Mouse (Mus musculus) kidney, postnatal 4 days (tissue): ENCODE results near the gene Acmsd.
"Not testable (repeated sequence)": the region's sequence is repeated elsewhere in the genome, so short reads cannot be mapped to it uniquely, and the experiment has no call there.

Experiments used
- DNase-seq, 2 experiments: peaks; one replicate each; pipeline ENCODE4 v3.0.0; 2021; ENCODE audit warnings: mixed read lengths in 2 of 2

The Acmsd gene

DNA sequence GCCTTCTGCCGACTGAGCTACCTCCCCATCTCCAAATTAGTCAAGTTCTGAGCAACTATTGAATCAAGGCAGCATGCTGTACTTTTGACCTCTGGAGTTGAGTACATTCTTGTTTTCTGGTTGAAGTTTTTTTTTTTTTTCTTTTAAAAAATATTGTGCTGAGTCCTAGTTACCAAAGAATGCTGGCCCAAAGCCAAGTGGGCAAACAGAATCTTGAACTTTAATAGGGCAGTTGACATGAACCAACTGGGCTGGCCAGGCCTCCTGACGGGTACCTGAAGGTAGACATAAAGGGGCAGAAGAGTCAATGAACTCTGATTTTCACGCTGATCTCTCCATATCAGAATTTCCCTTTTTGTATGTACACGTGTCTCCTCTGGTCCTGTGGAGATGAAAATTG, at the start of gene Acmsd:
Gene Acmsd, plus strand, starts transcription at position 318 of the 400 bp plus-strand sequence.
- DNase-seq, result peak; percentile 18 to 41

DNA sequence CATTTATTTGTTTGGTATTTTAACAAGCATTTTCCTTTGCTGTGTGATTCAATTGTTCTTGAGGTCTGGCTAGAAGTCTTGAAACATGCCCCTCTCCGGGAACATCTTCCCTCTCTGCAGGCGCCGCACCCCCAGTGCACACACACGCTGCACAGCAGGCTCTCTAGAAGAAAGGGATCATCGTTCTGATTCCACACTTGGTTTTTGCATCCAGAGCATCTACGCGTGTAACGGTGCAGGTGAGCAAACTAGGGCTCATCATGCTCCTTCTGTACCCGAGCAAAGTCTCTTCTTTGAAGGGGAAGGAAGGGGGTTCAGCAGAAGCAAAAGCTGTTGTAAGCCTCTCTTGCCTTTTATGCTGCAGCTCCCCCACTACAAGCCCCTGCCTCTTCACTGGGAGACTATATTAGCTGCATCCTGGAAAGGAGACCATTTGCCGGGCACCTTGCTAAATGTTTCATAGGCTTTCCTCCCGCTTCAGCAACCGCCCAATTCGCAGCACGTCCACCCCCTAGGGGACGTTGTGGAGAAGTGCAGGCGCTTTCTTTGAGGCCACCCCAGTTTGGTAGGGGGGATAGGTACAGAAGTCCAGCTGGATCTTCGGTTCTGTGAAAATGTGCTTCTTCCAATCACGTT, 49.6 kb upstream of the Acmsd start, which contains the start of gene Tmem163:
Gene Tmem163, minus strand, starts transcription at position 51 of the 636 bp plus-strand sequence.
- peak; percentile 46 to 67 for DNase-seq

DNA sequence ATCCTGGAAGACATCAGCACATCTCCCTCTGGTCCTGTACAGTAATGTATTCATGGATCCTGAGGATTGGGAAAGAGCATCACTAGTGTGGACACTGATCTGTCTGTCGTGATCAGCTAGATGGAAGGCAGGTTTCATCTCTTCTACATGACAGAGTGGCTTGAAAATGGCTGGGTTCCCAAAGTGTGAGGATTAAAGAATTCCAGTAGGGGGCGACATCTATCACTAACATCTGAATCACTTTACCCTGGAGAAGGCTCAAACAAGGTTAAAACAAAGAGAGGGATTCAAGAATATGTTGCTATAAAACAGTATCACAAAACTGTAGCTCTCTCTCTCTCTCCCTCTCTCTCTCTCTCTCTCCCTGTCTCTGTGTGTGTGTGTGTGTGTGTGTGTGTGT, 32.7 kb upstream of the Acmsd start:
- no peak for DNase-seq

DNA sequence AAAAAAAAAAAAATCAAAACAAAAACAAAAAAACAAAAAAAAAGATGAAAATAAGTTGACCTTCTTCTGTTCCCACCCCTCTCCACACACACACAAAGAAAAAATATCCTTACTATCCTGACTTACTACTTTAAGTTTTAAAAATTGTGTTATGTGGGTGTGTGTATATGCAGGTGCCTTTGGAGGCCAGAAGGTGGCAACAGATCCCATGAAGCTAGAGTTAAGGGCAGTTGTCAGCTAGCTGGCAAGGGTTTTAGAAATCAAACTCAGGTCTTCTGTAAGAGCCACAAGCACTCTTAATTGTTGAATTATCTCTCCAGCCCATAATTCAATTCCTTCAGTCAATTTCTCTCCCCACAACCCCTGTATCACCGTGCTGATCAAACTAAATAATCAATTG, 27.0 kb upstream of the Acmsd start:
- DNase-seq, result no peak

DNA sequence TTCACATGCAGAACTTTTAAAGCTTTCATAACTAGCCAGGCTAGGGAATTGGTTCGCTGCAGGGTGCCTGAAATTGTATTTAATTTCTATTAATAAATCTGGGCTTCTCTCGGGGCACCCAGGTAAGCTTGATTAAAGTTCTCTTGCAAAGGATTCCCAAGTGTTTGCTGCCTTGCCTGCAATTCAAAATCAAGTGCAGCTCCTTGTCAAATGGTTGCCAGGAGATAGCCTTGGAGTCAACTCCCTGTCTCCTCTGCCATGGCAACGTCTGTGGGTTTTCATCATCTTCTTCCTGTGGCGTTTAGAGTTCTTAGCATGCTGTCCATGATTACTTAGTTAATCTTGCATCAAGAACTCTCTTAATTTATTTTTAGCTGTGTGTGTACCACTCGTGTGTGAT, 22.9 kb upstream of the Acmsd start:
- DNase-seq, result no peak

DNA sequence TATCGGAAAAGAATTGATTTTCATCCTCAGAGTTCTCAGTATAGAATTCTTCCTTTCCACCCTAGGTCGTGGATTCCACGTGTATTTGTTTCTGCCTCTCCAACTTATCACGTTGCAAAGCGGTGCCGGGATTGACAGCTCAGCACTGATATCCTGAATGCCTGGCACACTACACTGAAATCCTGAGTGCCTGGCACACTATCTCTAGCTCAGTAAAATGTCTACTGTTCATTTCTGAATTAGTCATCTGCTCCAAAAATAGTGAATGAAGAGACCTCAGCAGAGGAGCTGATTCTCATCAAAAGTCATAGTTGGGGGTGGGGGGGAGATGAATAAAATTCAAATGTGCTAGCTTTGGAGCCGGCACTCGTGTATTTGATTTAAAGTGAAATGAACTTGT, 12.8 kb upstream of the Acmsd start:
- no peak for DNase-seq

DNA sequence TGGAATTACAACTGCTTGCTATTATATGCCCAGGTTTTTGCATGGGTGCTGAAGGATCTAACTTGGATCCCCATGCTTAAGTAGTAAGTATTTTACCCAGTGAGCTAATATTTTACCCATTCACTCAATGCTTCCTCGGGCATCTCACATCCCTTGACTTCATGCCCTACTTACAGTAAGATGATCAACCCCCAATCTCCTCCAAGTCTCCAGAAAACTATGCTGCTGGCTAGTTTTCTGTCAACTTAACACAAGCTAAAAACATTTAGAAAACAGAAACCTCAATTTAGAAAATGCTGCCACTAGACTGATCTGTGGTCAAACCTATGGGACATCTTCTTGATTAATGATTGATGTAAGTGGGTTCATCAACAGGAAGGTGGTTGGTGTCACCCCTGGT, 10.9 kb upstream of the Acmsd start:
- no peak for DNase-seq

DNA sequence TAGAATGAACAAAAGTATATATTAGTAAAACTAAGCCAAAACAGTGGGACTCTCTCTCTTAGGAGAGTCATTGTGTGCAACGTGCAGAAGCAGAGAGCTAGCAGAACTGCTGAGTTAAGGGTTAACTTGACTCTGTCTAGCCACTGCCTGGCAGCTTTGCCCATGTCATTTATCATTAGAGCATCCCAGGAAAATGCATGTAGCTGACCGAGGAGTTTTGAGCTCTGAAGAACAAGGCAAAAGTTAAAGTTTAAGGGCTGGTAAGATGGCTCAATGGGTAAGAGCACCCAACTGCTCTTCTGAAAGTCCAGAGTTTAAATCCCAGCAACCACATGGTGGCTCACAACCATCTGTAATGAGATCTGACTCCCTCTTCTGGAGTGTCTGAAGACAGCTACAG, 5.6 kb upstream of the Acmsd start:
- DNase-seq, result no peak

DNA sequence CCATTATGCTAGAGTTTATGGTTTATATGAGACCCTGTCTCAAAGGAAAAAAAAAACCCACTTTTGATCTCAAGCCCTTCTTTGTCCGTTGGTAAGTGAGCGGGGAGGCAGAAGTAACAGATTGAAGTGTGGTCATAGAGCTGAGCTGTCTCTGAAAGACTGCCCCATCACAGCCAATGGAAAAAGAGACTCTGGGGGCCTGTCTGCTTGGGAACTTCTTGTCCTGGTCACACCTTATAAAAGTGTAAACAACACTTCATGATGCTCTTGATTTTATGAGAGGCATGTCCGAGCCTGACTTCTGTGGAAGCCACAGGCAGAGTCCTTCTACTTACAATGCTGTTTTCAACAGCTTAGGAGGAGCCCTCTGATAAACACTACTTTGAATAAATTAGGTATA, 1.9 kb downstream of the Acmsd start:
- DNase-seq, result no peak

DNA sequence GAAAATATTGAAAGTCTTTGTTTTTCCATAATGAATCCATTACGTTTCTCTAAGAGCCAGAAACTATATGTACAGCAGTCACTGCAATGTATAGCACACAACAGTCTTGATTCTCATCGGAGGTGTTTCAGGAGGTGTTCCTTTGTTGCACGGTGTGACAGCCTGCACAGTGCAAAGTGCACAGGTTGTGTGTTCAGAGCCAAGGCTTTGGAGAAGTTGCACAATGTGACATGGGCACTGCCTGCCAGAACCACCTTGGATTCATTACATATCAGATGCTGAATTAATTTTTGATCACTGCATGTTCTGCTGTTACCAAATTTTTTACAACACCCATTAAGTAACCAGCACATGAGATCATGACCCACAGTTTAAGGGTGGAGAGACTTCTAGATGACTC, 3.2 kb downstream of the Acmsd start:
- DNase-seq, result no peak

DNA sequence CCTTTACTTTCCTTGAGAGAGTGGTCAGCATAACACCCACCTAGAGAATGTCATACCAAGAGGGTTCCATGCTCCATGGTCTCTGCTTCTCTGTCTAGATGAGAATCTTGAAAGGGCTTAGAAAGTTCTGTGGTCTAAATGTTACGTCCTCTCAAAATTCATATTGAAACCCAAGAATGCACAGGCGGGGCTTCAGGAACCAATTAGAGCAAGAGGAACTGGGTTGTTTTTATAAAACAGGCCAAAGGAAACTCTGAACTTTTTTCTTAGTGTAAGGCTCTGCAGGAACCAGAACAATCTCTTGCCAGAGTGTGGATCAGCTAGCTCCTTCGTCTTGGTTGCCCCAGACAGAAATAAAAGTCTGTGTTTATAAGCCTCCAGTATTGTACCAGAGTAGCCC, 3.6 kb downstream of the Acmsd start:
- DNase-seq, result no peak

DNA sequence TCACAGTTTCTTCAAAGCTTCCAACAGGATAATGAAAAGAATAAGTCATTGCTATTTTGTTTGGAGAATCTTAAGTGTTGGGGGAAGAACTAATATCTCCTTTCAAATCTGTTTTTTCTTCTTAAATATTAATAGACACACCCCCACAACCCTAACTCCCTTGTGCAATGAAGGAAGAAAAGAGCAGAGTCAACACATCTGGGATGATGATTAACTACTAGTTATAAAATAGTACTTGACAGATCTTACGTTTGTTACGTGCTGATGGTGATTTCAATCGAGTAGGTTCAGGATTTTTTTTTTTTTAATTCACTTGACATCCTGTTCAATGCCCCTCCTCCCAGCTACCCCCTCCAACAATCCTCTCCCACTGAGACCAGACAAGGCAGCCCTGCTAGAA, 6.1 kb downstream of the Acmsd start:
- DNase-seq, result no peak

DNA sequence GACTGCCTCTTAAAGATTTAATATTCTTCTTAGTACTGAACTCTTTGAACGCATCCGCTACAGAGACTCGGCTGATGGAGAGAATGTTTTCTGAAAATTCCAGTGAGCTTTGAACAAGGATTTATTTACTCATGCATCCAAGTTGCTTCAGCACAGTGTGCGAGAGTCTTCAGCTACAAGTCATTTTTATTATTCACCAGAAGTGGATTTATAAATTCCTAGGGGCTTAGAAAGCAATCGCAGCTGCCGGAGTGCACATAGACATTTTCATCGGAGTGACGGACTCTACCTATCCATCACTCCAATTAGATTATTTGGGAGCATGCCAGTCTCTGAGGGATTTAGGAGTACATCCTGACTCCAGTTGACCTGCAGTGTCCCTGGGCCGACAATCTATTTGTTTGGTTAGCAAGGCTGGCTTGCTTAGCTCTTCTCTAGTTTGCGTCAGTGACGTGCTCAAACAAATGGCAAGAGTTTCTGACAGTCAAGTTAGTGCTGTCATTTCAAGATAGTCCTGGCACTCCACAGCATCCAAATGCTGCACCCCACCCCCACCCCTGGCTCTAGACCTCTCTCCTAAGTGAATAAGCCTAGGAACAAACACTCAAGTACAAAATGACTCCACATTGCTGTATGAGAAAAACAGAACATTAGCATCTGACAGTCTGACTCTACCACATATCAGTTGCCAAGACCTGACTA, 21.3 kb downstream of the Acmsd start:
- DNase-seq, result peak in 1 of 2 experiments; percentile 10

DNA sequence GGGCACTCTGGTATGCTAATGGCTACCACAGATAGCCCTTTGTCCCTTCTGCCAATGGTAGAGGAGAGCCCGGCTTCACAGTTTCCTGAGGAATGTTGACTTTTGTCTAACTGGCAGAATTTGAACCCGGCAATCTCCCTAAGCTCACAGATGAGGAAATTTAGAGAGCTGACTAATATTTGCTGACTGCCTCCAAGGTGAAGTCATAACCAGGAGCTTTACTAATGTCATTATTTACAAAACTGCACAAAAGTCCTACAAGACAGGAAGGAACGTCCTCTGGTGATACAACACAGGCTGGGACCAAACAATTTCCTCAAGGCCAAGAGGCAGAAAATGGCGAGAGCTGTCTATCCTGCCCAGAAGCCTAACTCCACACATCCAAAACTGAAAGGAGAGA, 26.6 kb downstream of the Acmsd start:
- no peak for DNase-seq

DNA sequence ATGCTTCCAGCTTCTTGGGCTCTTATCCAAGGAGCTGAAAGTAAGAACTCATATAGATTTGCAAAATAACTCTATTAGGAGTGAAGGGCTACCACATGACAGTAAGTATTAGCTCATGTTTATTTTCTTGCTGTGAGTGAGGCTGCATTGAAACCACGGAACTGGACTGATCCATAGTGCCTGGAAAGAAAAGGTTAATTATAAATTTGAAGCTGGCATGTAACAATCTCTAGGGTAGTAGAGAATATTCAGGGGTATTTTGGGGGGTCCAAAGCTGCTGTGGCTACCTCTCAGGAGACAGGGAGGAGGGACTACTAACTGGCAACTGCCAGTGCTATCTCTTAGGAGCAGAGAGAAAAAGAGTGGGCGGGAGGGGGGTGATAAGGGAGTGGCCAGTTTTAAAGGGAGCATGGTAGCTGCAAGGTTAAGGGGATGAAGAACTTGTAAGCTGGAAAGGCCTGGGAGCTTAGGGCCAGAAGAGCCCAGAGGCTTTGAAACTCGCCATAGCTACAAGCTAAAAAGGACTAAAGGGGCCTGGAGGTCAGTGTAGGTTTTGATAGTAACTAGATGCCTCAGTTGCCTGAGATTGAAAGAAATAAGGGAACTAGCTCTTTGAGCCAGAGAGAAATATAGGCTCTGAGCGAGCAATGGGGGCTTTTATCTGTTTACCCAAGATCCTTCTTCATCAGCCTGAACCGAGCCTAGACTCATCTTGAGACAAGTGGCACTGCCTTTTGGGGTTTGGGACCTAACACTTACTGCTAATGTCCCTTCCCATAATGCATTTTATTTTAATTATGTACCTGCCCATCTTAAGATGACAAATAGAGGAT, 27.3 kb downstream of the Acmsd start:
- DNase-seq, result no peak

DNA sequence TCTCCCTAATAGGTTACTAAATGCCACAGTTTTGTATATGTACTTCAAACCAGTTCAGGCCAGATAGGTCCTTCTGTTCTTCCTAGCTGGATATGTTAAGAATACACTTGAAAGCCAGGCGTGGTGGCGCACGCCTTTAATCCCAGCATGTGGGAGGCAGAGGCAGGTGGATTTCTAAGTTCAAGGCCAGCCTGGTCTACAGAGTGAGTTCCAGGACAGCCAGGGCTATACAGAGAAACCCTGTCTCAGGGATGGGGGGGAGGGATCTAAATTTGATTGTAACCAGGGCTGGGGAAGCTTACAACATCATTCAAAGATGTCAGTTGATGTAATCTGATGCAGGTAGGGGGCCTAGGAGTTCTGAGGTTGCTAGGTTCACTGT, 27.9 kb downstream of the Acmsd start:
- DNase-seq, result not testable (repeated sequence)

DNA sequence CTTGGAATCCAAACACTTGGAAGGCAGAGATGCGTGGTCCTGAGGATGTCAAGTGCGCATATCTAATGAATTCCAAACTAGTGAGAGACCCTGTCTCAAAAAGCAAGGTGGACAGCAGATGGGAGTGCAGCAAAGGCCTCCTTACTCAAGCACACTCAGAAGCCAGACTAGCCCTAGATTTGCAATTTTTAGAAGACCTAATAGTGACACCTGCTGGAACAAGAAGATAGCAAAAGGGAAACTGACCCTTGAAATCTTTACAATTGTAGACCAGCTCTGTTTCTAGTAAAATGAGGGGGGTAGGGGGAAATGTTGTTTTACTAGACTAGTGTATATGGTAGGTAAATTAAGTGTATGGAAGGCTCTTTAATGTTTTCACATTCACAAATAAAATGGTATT, 36.3 kb downstream of the Acmsd start:
- DNase-seq, result peak in 1 of 2 experiments; percentile 6

DNA sequence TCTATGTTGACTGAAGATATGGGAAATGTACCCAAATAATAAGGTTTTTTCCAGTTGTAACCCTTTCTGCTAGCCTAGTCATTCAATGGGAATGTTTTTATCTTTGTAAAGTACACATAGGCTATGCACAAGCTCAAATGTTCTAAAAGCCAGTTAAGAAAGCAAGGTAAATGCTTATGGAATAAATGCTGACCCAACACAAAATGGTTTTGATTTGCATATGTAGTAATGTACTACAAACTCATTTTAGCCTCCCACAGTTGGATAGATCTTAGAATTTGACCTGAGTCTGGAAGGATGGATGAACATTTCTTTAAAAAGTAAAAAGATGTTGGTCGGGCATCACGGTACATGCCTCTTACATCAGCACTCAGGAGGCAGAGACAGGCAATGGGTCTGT, 37.5 kb downstream of the Acmsd start:
- no peak for DNase-seq

DNA sequence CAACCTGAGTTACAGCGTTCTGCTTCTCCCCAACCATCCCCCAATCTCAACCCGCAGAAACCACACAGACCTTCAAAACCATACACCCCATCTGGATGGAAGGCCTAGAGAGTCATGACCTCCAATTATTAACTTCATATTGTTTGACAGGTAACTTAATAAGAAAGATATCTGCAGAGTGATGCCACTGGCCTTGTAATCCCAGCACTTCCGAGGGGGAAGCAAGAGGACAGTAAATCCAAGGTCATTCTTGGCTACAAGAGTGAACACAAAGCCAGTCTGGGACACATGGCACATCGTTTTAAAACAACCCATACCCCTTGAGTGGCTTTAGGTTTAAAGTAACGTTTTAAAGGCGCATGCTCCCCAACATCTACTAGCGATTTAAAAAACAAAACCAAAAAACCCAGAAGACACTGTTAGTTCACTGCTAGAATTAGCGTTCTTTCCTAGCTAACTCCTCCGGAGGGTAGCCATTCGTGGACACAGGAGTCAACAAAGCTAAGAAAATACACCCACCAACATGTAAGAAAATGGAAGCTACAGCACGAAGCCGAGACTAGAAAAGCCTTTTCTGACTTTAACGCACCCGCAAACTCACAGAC, 44.1 kb downstream of the Acmsd start:
- DNase-seq, result no peak

DNA sequence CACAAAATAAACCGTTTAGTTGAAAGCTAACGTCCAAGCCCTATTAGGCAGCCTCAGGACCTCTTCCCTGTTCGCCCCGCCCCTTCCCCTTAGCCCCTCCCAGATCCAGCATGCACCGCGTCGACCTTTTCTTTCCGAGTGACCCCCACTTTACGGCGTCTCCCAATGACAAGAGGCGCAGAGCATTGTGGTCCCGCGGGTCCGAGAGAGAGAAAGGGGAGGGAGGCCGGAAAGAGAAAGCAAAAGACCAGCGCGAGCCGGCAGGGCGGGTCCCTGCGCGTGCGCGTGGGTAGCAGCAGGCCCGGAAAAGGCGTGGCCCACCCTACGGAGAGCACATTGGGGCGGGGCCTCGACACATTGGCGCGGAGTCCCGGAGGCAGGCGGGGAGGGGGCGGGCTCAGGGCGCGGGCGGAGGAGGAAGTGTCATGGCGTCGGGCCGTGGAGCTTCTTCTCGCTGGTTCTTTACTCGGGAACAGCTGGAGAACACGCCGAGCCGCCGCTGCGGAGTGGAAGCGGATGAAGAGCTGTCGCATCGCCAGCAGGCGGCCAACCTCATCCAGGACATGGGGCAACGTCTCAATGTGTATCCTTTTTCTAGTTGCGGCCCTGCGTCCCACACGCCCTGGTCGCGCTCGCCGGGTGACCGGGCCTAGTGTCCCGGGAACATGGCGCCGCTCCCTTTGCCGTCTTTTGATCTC, 44.7 kb downstream of the Acmsd start, which contains the start of gene Ccnt2:
Gene Ccnt2, plus strand, starts transcription at position 362 of the 698 bp plus-strand sequence.
- DNase-seq, result peak; percentile 98 to 100

DNA sequence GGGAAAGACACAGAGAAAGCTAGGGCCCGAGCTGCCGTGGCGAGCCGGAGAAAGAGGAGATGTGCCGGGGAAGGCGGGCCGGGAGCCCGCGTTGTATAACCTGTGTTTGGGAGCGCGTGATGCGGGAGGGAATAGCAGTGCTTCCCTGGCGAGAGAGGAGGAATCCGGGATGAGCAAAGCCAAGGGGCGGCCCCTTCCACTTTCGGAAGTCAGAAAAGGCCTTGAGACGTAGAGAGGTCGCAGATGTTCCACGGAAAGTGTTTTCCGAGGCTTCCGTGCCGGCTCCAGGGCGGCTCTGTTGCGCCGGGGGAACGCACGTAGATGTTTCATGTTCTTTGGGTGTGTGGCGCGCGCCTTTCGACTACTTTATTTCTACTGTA, 45.3 kb downstream of the Acmsd start:
- DNase-seq, result no peak

DNA sequence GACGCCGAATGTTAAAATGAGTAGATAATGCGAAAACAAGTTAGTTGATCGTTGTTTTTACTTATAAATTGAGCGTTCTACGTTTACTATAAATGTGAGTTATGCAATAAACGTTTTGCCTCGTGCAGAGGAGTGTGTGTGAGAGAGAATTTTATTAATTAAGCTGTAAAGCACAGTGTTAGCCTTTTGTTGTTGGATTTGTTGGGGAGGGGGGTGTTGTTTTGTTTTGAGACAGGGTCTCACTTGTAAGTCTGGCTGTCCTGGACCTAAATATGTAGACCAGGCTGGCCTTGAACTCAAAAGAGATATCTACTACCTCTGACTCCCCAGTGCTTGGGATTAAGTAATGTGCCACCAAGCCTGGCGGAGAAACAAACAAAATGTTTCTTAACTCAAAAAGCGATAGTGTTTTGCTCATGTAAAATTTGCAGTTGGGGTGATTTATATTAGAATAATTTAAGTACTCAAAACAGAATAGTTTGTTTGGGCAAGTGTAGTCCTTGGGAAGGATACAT, 46.0 kb downstream of the Acmsd start:
- no peak for DNase-seq
